Mouse (Mus musculus) c-Kit-positive CD71-positive TER-119-negative erythroid progenitor cells, embryonic 14.5 days (primary cell): ENCODE measurements around the gene Aldh16a1.
"Not testable (repeated sequence)": the region's sequence is repeated elsewhere in the genome, so short reads cannot be mapped to it uniquely, and the experiment has no call there.

Experiments used
- DNase-seq: peaks from one replicate; pipeline ENCODE4 v3.0.0-alpha.2; 2013; ENCODE audit warnings: low read depth

Aldh16a1 gene

GRCm38 (mm10) chr7:45179469-45179868 lies 25.1 kb upstream of the Aldh16a1 start, which contains the start of gene Gfy:
TSS of gene Gfy (minus strand) at chr7:45179569.
- DNase-seq = no peak

- DNase-seq = no peak
Measured at GRCm38 (mm10) chr7:45178550-45178949, 24.2 kb upstream of the Aldh16a1 start.

DNA sequence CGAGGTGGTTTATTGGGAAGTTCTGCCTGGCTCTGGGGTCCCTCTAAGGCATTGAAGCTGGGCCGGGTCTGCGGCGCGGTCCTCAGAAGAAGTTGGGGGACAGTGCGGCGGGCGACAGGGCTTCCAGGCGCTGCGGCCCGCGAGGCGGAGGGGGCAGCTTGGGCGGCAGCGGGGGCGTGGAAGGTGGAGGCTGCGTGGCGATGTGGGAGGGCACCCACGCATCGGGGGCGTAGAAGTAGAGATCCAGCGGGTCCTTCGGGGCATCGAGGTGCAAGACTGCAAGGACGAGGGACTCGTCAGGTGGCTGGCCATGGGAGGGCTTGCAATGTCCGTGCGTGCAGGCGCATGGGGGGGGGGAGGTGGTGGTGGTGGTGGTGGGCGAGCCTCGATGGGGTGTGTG lies 22.0 kb upstream of the Aldh16a1 start:
- DNase-seq = no peak

DNA sequence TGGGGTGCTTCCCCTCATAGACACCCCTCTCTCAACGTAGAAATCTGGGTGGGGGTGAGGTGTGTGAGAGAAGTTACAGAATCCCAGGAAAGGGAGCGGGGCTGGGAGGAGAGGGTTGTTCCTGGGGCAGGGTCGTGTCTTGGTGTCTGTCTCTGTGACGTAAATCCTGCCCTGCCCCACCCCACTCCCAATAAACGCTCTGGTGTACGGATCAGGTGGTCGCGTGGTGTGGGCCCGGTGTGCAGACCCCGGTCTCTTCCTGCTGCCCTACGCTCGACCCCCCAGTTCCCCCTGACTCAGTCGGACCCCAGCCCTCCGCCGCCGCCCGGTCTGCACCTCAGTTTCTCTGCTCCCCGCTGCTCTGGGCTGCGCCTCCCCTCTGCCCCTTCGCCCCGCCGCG lies 21.5 kb upstream of the Aldh16a1 start:
- DNase-seq = no peak

DNA sequence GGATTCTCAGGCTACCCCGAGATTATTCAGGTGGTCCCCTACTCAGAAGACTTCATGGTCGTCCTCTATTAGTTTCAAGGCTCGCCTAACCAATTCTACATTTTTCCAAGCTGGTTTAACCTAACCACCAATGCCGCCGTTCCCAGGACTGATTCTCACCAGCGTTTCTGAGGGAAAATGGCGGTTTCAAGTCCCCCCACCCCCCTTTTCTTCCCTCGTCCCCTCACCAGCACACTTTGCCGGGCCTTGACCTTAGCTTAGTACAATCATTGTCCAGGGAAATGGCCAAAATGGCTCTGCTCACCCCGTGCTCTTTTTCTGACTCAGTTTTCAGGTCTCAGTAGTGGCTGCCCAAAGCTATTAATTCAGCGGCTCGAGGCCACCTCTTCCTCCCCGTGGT lies 21.0 kb upstream of the Aldh16a1 start:
- no peak for DNase-seq

DNA sequence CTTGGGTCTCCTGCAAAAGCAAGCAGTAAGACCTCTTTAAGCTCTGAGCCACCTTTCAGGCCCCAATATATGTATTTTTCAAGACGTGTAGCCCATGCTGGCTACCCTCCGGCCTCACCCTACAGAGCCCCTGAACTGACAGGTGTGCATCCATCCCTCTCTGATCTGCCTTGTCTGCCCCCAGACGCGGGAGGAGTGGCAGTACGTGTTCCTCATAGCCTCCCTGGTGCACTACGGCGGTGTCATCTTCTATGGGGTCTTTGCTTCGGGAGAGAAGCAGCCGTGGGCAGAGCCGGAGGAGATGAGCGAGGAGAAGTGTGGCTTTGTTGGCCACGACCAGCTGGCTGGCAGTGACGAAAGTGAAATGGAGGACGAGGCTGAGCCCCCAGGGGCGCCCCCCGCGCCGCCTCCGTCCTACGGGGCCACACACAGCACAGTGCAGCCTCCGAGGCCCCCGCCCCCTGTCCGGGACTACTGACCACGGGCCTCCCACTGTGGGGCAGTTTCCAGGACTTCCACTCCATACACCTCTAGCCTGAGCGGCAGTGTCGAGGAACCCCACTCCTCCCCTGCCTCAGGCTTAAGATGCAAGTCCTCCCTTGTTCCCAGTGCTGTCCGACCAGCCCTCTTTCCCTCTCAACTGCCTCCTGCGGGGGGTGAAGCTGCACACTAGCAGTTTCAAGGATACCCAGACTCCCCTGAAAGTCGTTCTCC lies 20.3 kb upstream of the Aldh16a1 start:
- no peak for DNase-seq

- not testable (repeated sequence) for DNase-seq
Measured at GRCm38 (mm10) chr7:45173772-45174171, 19.4 kb upstream of the Aldh16a1 start.

DNA sequence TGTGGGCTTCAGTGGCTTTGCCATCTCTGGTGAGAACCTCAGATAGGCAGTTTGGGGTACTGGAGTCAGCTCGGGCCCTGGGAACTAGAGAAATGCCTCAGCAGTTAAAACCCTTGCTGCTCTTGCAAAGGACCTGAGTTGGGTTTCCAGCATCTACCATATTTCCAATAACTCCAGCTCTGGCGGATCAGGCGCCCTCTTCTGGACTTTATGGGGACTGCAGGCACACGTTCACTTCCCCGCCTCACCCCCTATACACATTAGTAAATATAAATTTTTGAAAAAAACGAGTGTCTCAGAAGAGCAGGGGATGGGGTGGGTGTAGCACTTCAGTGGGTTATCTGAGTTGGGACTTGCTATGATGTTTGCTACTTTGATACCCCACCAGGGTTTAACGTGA lies 18.6 kb upstream of the Aldh16a1 start:
- DNase-seq = no peak

- no peak for DNase-seq
Measured at GRCm38 (mm10) chr7:45169495-45169894, 15.1 kb upstream of the Aldh16a1 start.

DNA sequence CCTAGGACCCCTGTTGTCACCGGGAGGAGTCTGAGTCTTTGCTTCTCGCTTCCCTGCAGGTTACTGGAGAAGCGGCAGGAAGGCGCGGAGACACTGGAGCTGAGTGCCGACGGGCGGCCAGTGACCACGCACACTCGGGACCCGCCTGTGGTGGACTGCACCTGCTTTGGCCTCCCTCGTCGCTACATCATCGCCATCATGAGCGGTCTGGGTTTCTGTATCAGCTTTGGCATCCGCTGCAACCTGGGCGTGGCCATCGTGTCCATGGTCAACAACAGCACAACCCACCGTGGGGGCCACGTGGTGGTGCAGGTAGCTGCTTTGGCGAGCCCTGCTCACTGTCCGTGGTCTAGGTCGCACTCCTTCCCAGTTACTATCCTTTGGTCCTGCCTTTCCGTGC lies 14.3 kb upstream of the Aldh16a1 start:
- DNase-seq = no peak

DNA sequence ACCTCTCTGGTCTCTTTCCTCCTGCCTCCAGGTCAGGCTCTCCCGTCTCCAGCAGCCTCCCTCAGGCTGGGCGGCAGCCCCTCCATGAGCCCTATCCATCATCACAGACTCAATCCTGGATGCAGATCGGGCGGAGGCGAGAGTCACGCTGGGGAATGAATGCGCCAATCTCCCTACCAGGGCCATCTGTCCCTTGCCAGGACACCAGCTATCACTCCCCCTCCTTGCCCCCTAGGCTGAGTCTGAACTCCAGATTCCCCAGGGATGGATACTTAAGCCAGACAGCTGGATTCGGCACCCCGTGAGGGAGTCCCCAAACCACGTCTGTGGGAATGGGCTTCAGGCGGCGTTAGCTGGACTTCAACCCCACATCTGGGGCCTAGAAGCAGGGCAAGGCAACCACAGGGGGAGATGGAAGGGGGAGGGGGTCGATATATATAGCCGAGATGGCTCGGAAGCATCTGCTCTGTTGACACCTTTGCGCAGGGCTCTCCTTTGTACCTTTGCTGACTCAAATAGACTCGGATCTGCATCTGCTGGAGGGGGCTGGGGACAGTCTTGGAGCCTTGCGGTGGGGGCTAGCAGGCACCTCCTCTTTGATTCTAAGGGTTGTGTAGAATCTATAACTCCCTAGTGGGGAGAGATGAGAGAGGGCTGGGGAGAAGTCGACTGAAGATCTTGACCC lies 13.5 kb upstream of the Aldh16a1 start:
- no peak for DNase-seq

DNA sequence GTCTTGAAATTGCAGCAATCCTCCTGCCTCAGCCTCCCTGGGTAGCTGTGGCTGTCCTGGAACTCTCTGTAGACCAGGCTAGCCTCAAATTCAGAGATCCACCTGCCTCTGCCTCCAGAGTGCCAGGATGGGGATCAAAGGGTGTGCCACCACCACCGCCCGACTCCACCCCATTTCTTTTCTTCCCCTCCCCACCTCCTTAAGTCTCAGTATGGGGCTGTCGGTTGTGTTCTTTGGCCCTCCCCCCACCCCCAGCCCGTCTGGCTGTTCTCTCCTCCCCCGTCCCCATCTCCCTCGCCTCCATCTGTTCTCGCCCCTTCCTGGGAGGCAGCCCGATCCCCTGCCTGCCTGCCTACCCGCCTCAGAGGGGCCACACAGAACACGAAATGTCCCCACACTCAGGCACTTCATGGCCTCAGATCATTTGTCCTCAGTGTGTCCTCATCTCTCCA lies 12.6 kb upstream of the Aldh16a1 start:
- DNase-seq = no peak

GRCm38 (mm10) chr7:45165701-45166100 lies 11.3 kb upstream of the Aldh16a1 start:
- no peak for DNase-seq

DNA sequence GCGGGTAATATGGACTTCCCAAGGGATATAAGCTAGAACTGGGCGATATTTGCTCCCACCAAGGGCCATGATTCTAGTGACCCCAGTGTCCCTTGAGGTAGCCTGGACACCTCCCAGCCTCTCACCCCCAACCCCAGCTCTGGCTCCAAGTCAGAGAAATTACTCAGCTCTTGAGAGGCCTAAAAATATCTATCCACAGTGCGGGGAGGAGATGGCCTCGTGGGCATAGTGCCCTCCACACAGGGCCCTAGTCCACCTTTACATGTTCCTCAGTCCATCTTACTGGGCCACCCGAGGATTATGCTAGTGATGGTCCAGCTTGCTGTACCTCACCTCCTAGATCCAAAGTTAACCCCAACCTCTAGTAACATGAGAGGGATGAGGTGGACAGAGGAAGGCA lies 10.4 kb upstream of the Aldh16a1 start:
- no peak for DNase-seq

GRCm38 (mm10) chr7:45163735-45164490 lies 9.5 kb upstream of the Aldh16a1 start, which contains the start of gene Slc17a7:
TSS of gene Slc17a7 (plus strand) at chr7:45163949.
- DNase-seq = no peak

DNA sequence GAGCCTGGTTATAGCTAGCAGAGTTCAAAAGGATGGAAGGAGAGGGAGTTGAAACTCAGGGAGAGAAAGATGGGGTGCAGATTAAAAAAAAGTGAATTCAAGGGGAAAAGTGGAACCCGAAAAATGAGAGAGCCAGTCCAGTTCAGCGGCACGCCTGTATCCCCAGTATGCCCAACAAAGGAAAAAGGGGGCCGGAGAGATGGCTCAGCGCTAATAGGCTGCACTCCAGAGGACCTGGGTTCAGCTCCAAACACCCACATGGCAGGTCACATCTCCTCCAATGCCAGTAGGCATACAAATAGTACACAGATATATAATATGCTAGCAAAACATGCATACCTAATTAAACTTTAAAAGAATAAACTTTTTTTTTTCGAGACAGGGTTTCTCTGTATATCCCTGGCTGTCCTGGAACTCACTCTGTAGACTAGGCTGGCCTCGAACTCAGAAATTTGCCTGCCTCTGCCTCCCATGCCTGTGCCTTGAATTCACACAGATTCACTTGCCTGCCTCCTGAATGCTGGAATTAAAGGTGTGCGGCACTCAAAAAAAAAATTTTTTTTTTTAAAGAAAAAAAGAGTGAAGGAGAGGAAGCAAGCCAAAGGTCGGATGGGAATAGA lies 8.7 kb upstream of the Aldh16a1 start:
- DNase-seq = no peak

- no peak for DNase-seq
Measured at GRCm38 (mm10) chr7:45162551-45162950, 8.2 kb upstream of the Aldh16a1 start.

GRCm38 (mm10) chr7:45161612-45162473 lies 7.5 kb upstream of the Aldh16a1 start:
- peak; percentile 70 for DNase-seq

- no peak for DNase-seq
Measured at GRCm38 (mm10) chr7:45160866-45161265, 6.5 kb upstream of the Aldh16a1 start.

DNA sequence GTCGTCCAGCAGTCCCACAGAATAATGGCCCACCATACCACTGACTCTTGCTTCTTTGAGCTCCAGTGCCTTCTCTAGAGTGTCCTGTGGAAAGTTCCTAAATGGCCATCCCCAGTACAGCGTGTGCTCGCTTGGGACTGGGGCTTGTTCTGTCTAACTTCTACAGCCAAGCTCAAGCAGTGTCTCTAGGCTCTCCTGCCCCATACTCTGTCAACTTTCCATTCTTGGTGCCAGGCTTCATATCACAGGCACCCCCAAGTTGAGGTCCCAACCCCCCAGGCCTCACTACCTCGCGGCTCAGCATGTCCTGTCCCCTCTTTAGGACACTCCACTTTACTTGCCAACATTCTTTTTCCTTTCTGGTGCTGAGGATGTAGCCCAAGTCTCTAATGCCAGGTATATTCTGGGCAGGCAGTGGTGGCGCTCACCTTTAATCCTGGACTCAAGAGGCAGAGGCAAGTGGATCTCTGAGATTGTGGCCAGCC lies 6.0 kb upstream of the Aldh16a1 start:
- no peak for DNase-seq

GRCm38 (mm10) chr7:45158991-45159390 lies 4.6 kb upstream of the Aldh16a1 start:
- DNase-seq = no peak
